Mouse (Mus musculus): Measurements from ENCODE around the gene Lrch4.
"Not testable (repeated sequence)": the region's sequence is repeated elsewhere in the genome, so short reads cannot be mapped to it uniquely, and the experiment has no call there.

Gene Lrch4

GRCm38 (mm10) chr5:137613076-137613475, 15.8 kb upstream of the Lrch4 start:
- DNase-seq (ENCODE audit: low spot score), result no peak

- DNase-seq (ENCODE audit: low spot score), result peak; percentile 66
These were observed 15.4 kb upstream of the Lrch4 start, which contains the start of gene Pcolce for GRCm38 (mm10) chr5:137613550-137613949. Gene Pcolce, minus strand, starts transcription at chr5:137613784.

GRCm38 (mm10) chr5:137614921-137615320, 14.0 kb upstream of the Lrch4 start:
- not testable (repeated sequence) for DNase-seq (ENCODE audit: low spot score)

GRCm38 (mm10) chr5:137615347-137615746, 13.6 kb upstream of the Lrch4 start:
- DNase-seq (ENCODE audit: low spot score), result no peak

GRCm38 (mm10) chr5:137623937-137624530, 4.9 kb upstream of the Lrch4 start:
- no peak for DNase-seq (ENCODE audit: low spot score)

- no peak for DNase-seq (ENCODE audit: low spot score)
These were observed 930 bp upstream of the Lrch4 start for GRCm38 (mm10) chr5:137627991-137628390.

GRCm38 (mm10) chr5:137629306-137629721, 393 bp downstream of the Lrch4 start:
- peak; percentile 42 for DNase-seq (ENCODE audit: low spot score)

- no peak for DNase-seq (ENCODE audit: low spot score)
These were observed 1.1 kb downstream of the Lrch4 start for GRCm38 (mm10) chr5:137629906-137630545.

- no peak for DNase-seq (ENCODE audit: low spot score)
These were observed 1.7 kb downstream of the Lrch4 start for GRCm38 (mm10) chr5:137630602-137631001.

GRCm38 (mm10) chr5:137631171-137631570, 2.2 kb downstream of the Lrch4 start:
- no peak for DNase-seq (ENCODE audit: low spot score)

GRCm38 (mm10) chr5:137631591-137631990, 2.7 kb downstream of the Lrch4 start:
- DNase-seq (ENCODE audit: low spot score), result no peak

GRCm38 (mm10) chr5:137633397-137634084, 4.6 kb downstream of the Lrch4 start:
- DNase-seq (ENCODE audit: low spot score), result no peak

- no peak for DNase-seq (ENCODE audit: low spot score)
These were observed 10.6 kb downstream of the Lrch4 start for GRCm38 (mm10) chr5:137639472-137639871.

GRCm38 (mm10) chr5:137641054-137641453, 12.1 kb downstream of the Lrch4 start, which contains the start of gene Sap25:
Gene Sap25, plus strand, starts transcription at chr5:137641334.
- no peak for DNase-seq (ENCODE audit: low spot score)

- no peak for DNase-seq (ENCODE audit: low spot score)
These were observed 14.0 kb downstream of the Lrch4 start for GRCm38 (mm10) chr5:137642886-137643285.

GRCm38 (mm10) chr5:137644484-137644883, 15.6 kb downstream of the Lrch4 start:
- DNase-seq (ENCODE audit: low spot score), result no peak

GRCm38 (mm10) chr5:137645091-137645651, 16.2 kb downstream of the Lrch4 start:
- DNase-seq (ENCODE audit: low spot score), result no peak

GRCm38 (mm10) chr5:137645652-137646091, 16.8 kb downstream of the Lrch4 start, which contains the start of gene Irs3:
Gene Irs3, minus strand, starts transcription at chr5:137645714.
- no peak for DNase-seq (ENCODE audit: low spot score)

GRCm38 (mm10) chr5:137647827-137648601, 19.1 kb downstream of the Lrch4 start:
- DNase-seq (ENCODE audit: low spot score), result no peak

GRCm38 (mm10) chr5:137649251-137649650, 20.3 kb downstream of the Lrch4 start:
- DNase-seq (ENCODE audit: low spot score), result no peak

- DNase-seq (ENCODE audit: low spot score), result no peak
These were observed 21.0 kb downstream of the Lrch4 start for GRCm38 (mm10) chr5:137649669-137650571.

Data from ovary, adult 18-20 months (tissue).